In genomic region chr4:46341831-46342680, GRCm38 (mm10) we compare ENCODE assay signal across 12 mouse cellular contexts. TPM values are rescaled to one million over a fixed set of nuclear protein-coding genes. Genes with fewer than 3 reads are reported as not detected.
DNase-seq lines count a peak whose midpoint lies in the region; ATAC-seq and TF ChIP-seq lines count a peak whose summit lies in the region.
"Had no signal": no experiment of that assay in that cellular context is flagged by ENCODE, and none has a peak within 500 bp of the region (broad histone marks: within the 10 kb centered on the region; RNA-seq: fewer than 3 reads in every experiment).

No protein-coding gene starts in this region.

- H3K36me3 ChIP-seq in heart, embryonic 15.5 days = no peaks in the 10 kb centered on the region
- no peaks in the 10 kb centered on the region for H3K36me3 ChIP-seq in stomach, embryonic 15.5 days
- no peaks in the 10 kb centered on the region for H3K36me3 ChIP-seq in stomach, postnatal 0 days (ENCODE audit: control insufficient read depth, insufficient read depth, low read length)
- H3K36me3 ChIP-seq in limb, embryonic 14.5 days (ENCODE audit: control insufficient read depth, insufficient read depth, low read length) = no peaks in the 10 kb centered on the region

- no peak overlapping the region; the same call in 1 of the 2 replicates for H3K4me2 ChIP-seq in heart, embryonic 15.5 days
- H3K4me2 ChIP-seq in stomach, embryonic 15.5 days = peak overlapping the region; percentile 21; the same call in 1 of the 2 replicates
- H3K4me2 ChIP-seq in stomach, postnatal 0 days (replicated peaks; ENCODE audit: low read depth) = no peak overlapping the region
- H3K4me2 ChIP-seq in limb, embryonic 14.5 days (replicated peaks; ENCODE audit: low read depth, low read length, severe bottlenecking) = peak overlapping the region; percentile 53; the same call in 1 of the 2 replicates

- H3K4me3 ChIP-seq in heart, embryonic 15.5 days = peak overlapping the region; percentile 43; the same call in 1 of the 2 replicates
- H3K4me3 ChIP-seq in stomach, embryonic 15.5 days (replicated peaks) = peak overlapping the region; percentile 20; the same call in 1 of the 2 replicates
- H3K4me3 ChIP-seq in stomach, postnatal 0 days (ENCODE audit: low read depth, low read length) = no peak overlapping the region
- no peak overlapping the region; the same call in 1 of the 2 replicates for H3K4me3 ChIP-seq in limb, embryonic 14.5 days (replicated peaks; ENCODE audit: low read length)
- H3K4me3 ChIP-seq: myocyte had no signal

- TF ChIP-seq POLR2A in limb, embryonic 14.5 days (IDR thresholded peaks at IDR 0.05; ENCODE audit: borderline replicate concordance, extremely low read depth, insufficient read depth, insufficient read length) = no peak

- no peak for TF ChIP-seq EP300 in stomach, postnatal 0 days (optimal IDR thresholded peaks at IDR 0.05)

- DNase-seq in heart, postnatal 25 days (ENCODE audit: low spot score) = no peak
- no peak for DNase-seq in stomach, postnatal 0 days (ENCODE audit: low spot score)
- DNase-seq in limb, embryonic 14.5 days (ENCODE audit: low spot score) = no peak
- no peak for DNase-seq in cerebellum, adult 11 months
- no peak for DNase-seq in right cerebral cortex, postnatal 25 days
- no peak for DNase-seq in left cerebral cortex, postnatal 14 days (ENCODE audit: low spot score in 2 of 2)
- DNase-seq: cerebellum, postnatal 10 days; lung, postnatal 10 days had no signal

- H3K4me1 ChIP-seq in heart, embryonic 15.5 days (replicated peaks) = peaks cover 36% of the 10 kb centered on the region
- peaks cover 22% of the 10 kb centered on the region; the same call in 1 of the 2 replicates for H3K4me1 ChIP-seq in stomach, embryonic 15.5 days
- no peaks in the 10 kb centered on the region for H3K4me1 ChIP-seq in stomach, postnatal 0 days (replicated peaks; ENCODE audit: control insufficient read depth, insufficient read depth)
- H3K4me1 ChIP-seq in limb, embryonic 14.5 days (ENCODE audit: control insufficient read depth, insufficient read depth, low read length) = no peaks in the 10 kb centered on the region

- H3K9ac ChIP-seq in heart, embryonic 15.5 days = no peak overlapping the region
- H3K9ac ChIP-seq in stomach, embryonic 15.5 days = no peak overlapping the region
- H3K9ac ChIP-seq in stomach, postnatal 0 days (ENCODE audit: low read length) = no peak overlapping the region
- no peak overlapping the region for H3K9ac ChIP-seq in limb, embryonic 14.5 days (ENCODE audit: low read depth, low read length, severe bottlenecking)

- intact Hi-C loops in heart, postnatal 25 days (cut with DNase I) = no loop called here
- intact Hi-C loops in left cerebral cortex, postnatal 14 days (cut with DNase I) = loop anchor here (5.0 kb wide), 1 partner anchor 140 kb away; no protein-coding TSS in a partner anchor

- peaks cover 100% of the 10 kb centered on the region for H3K27me3 ChIP-seq in heart, embryonic 15.5 days
- peaks cover 90% of the 10 kb centered on the region for H3K27me3 ChIP-seq in stomach, embryonic 15.5 days (replicated peaks)
- H3K27me3 ChIP-seq in stomach, postnatal 0 days (ENCODE audit: control insufficient read depth, insufficient read depth, low read length) = peaks cover 49% of the 10 kb centered on the region; the same call in 1 of the 2 replicates
- peaks cover 98% of the 10 kb centered on the region for H3K27me3 ChIP-seq in limb, embryonic 14.5 days (ENCODE audit: control insufficient read depth, insufficient read depth, low read length)

- no peak for TF ChIP-seq CTCF in stomach, postnatal 0 days (IDR thresholded peaks at IDR 0.05; ENCODE audit: low read depth)

- H3K9me3 ChIP-seq in heart, embryonic 15.5 days (replicated peaks) = no peaks in the 10 kb centered on the region
- H3K9me3 ChIP-seq in stomach, embryonic 15.5 days = no peaks in the 10 kb centered on the region
- no peaks in the 10 kb centered on the region for H3K9me3 ChIP-seq in stomach, postnatal 0 days (ENCODE audit: control insufficient read depth, low read length)
- no peaks in the 10 kb centered on the region for H3K9me3 ChIP-seq in limb, embryonic 14.5 days (ENCODE audit: control insufficient read depth, low read length)

- no peak overlapping the region for H3K27ac ChIP-seq in heart, embryonic 15.5 days
- no peak overlapping the region for H3K27ac ChIP-seq in stomach, embryonic 15.5 days
- H3K27ac ChIP-seq in stomach, postnatal 0 days (replicated peaks) = no peak overlapping the region
- no peak overlapping the region for H3K27ac ChIP-seq in limb, embryonic 14.5 days (replicated peaks; ENCODE audit: low read depth, low read length)

- WGBS in heart, embryonic 15.5 days = 18% methylated on average over 22 of the region's 22 CpGs
- WGBS in stomach, embryonic 15.5 days = 14% methylated on average over 22 of the region's 22 CpGs
- WGBS in stomach, postnatal 0 days = 20% methylated on average over 22 of the region's 22 CpGs
- 11% methylated on average over 22 of the region's 22 CpGs for WGBS in limb, embryonic 14.5 days

- ATAC-seq in heart, embryonic 15.5 days (replicated peaks; ENCODE audit: insufficient number of reproducible peaks, insufficient read depth, low FRiP score, low read depth) = no peak
- ATAC-seq in stomach, embryonic 15.5 days (ENCODE audit: insufficient read depth, low FRiP score, low read depth) = no peak
- ATAC-seq in stomach, postnatal 0 days (ENCODE audit: low FRiP score, low TSS enrichment) = no peak
- no peak for ATAC-seq in limb, embryonic 14.5 days (ENCODE audit: low FRiP score, low read depth)

RNA-seq across cellular contexts. Expression of gene Foxe1, which starts 1.4 kb away (rescaled TPM):
- not detected in 2 replicates for polyA plus RNA-seq in heart, embryonic 15.5 days (2015; fragmentation: Nextera tagmentation; extraction: Ambion mirVana)
- total RNA-seq in heart, postnatal 25 days (2021) = not detected
- 0.54 and 0.71 TPM in 2 replicates for polyA plus RNA-seq in stomach, embryonic 15.5 days (2015; fragmentation: Nextera tagmentation; extraction: Ambion mirVana)
- polyA plus RNA-seq in stomach, postnatal 0 days (2015; fragmentation: Nextera tagmentation; extraction: Ambion mirVana) = 0.78 and 0.93 TPM in 2 replicates
- polyA plus RNA-seq in limb, embryonic 14.5 days (2012; rRNA removed) = not detected in 2 replicates
- polyA plus RNA-seq in limb, embryonic 14.5 days (2014; fragmentation: Nextera tagmentation; extraction: Ambion mirVana) = not detected in 2 replicates
- total RNA-seq in left cerebral cortex, postnatal 14 days (2021) = not detected
- total RNA-seq: left cerebral cortex, postnatal 10 days had no signal
- polyA plus RNA-seq: myocyte had no signal

RNA-seq across cellular contexts. Expression of gene Trmo, which starts 47.2 kb away (rescaled TPM):
- polyA plus RNA-seq in heart, embryonic 15.5 days (2015; fragmentation: Nextera tagmentation; extraction: Ambion mirVana) = 7.8 and 8.7 TPM in 2 replicates
- total RNA-seq in heart, postnatal 25 days (2021) = 1 to 10 TPM; 5.0 to 5.4 TPM
- 10.0 and 10.3 TPM in 2 replicates for polyA plus RNA-seq in stomach, embryonic 15.5 days (2015; fragmentation: Nextera tagmentation; extraction: Ambion mirVana)
- 6.5 and 7.5 TPM in 2 replicates for polyA plus RNA-seq in stomach, postnatal 0 days (2015; fragmentation: Nextera tagmentation; extraction: Ambion mirVana)
- polyA plus RNA-seq in limb, embryonic 14.5 days (2012; rRNA removed) = 9.1 and 9.2 TPM in 2 replicates
- 7.8 and 11.3 TPM in 2 replicates for polyA plus RNA-seq in limb, embryonic 14.5 days (2014; fragmentation: Nextera tagmentation; extraction: Ambion mirVana)
- total RNA-seq in left cerebral cortex, postnatal 14 days (2021) = 1 to 10 TPM; 3.2 to 3.7 TPM

Comparison
In these comparisons a context has a peak if more than half of its experiments do, and no peak if none do; other contexts are left out.
1. H3K4me2 ChIP-seq: peak in stomach, embryonic 15.5 days (single experiment) and limb, embryonic 14.5 days (single experiment); none in heart, embryonic 15.5 days (single experiment) and stomach, postnatal 0 days (single experiment).
2. H3K4me3 ChIP-seq: peak in heart, embryonic 15.5 days (single experiment) and stomach, embryonic 15.5 days (single experiment); none in stomach, postnatal 0 days (single experiment) and limb, embryonic 14.5 days (single experiment).